Mouse (Mus musculus): ENCODE measurements around the gene Rbpjl. TPM values are rescaled to one million over a fixed set of nuclear protein-coding genes. Genes with fewer than 3 reads are reported as not detected.

The Rbpjl gene
- polyA plus RNA-seq, 1 experiment from 2014 or later, result 0.42 TPM

- Histone ChIP-seq H3K4me1 (ENCODE audit: control insufficient read depth, insufficient read depth, low read length) (peaks cover 14% of the 10 kb centered on the region), H3K27ac (replicated peaks; ENCODE audit: low read depth, low read length) (peak overlapping the region; percentile 70), H3K27me3 (replicated peaks; ENCODE audit: control insufficient read depth, insufficient read depth, low read length) (peaks cover 99% of the 10 kb centered on the region), H3K36me3 (ENCODE audit: control insufficient read depth, insufficient read depth, low read length) (no peaks in the 10 kb centered on the region), H3K9me3 (ENCODE audit: control insufficient read depth, low read length) (no peaks in the 10 kb centered on the region), H3K4me3 (ENCODE audit: low read depth, low read length) (peak overlapping the region; percentile 45), H3K9ac (ENCODE audit: low read depth, low read length) (peak overlapping the region; percentile 55), H3K4me2 (ENCODE audit: low read depth, low read length) (peak overlapping the region; percentile 72)
- ATAC-seq (ENCODE audit: low read depth) (no peak), DNase-seq (ENCODE audit: low spot score) (peak; percentile 55)
- 1% methylated on average over 36 of the region's 49 CpGs for WGBS
Observed at GRCm38 (mm10) chr2:164404082-164404990, 1.4 kb downstream of the Rbpjl start.

GRCm38 (mm10) chr2:164405060-164405459 lies 2.1 kb downstream of the Rbpjl start, which contains the start of gene Matn4:
TSS of gene Matn4 (minus strand) at chr2:164405160.
- DNase-seq (ENCODE audit: low spot score) (no peak), ATAC-seq (ENCODE audit: low read depth) (no peak)
- 11% methylated on average over 9 of the region's 9 CpGs for WGBS
- Histone ChIP-seq H3K9me3 (ENCODE audit: control insufficient read depth, low read length) (no peaks in the 10 kb centered on the region), H3K27me3 (replicated peaks; ENCODE audit: control insufficient read depth, insufficient read depth, low read length) (peaks cover 99% of the 10 kb centered on the region), H3K4me3 (ENCODE audit: low read depth, low read length) (peak within 1 kb of the TSS; percentile 45), H3K4me2 (ENCODE audit: low read depth, low read length) (peak within 1 kb of the TSS; percentile 72), H3K27ac (replicated peaks; ENCODE audit: low read depth, low read length) (peak within 1 kb of the TSS; percentile 70), H3K36me3 (ENCODE audit: control insufficient read depth, insufficient read depth, low read length) (no peaks in the 10 kb centered on the region), H3K9ac (ENCODE audit: low read depth, low read length) (peak within 1 kb of the TSS; percentile 55), H3K4me1 (ENCODE audit: control insufficient read depth, insufficient read depth, low read length) (peaks cover 14% of the 10 kb centered on the region)

- no peak overlapping the region for H3K27ac ChIP-seq (replicated peaks; ENCODE audit: low read depth, low read length)
- peak overlapping the region; percentile 1; the same call in 1 of the 2 replicates for H3K4me2 ChIP-seq (ENCODE audit: low read depth, low read length)
- peaks cover 99% of the 10 kb centered on the region for H3K27me3 ChIP-seq (replicated peaks; ENCODE audit: control insufficient read depth, insufficient read depth, low read length)
- no peaks in the 10 kb centered on the region for H3K36me3 ChIP-seq (ENCODE audit: control insufficient read depth, insufficient read depth, low read length)
- WGBS, result 37% methylated on average over 5 of the region's 5 CpGs
- no peak for ATAC-seq (ENCODE audit: low read depth)
- H3K9ac ChIP-seq (ENCODE audit: low read depth, low read length), result no peak overlapping the region
- H3K4me3 ChIP-seq (ENCODE audit: low read depth, low read length), result no peak overlapping the region
- H3K4me1 ChIP-seq (ENCODE audit: control insufficient read depth, insufficient read depth, low read length), result peaks cover 10% of the 10 kb centered on the region
- no peak for DNase-seq (ENCODE audit: low spot score)
- no peaks in the 10 kb centered on the region for H3K9me3 ChIP-seq (ENCODE audit: control insufficient read depth, low read length)
Observed at GRCm38 (mm10) chr2:164405519-164405918, 2.6 kb downstream of the Rbpjl start.

GRCm38 (mm10) chr2:164407708-164408107 lies 4.8 kb downstream of the Rbpjl start:
- Histone ChIP-seq H3K9ac (ENCODE audit: low read depth, low read length) (no peak overlapping the region; the same call in 1 of the 2 replicates), H3K4me2 (ENCODE audit: low read depth, low read length) (0 out of 2 replicates have a peak overlapping the region, but pooled peaks have one; percentile 5), H3K4me3 (ENCODE audit: low read depth, low read length) (no peak overlapping the region), H3K36me3 (ENCODE audit: control insufficient read depth, insufficient read depth, low read length) (no peaks in the 10 kb centered on the region), H3K27me3 (replicated peaks; ENCODE audit: control insufficient read depth, insufficient read depth, low read length) (peaks cover 80% of the 10 kb centered on the region), H3K27ac (replicated peaks; ENCODE audit: low read depth, low read length) (no peak overlapping the region), H3K4me1 (ENCODE audit: control insufficient read depth, insufficient read depth, low read length) (peaks cover 5% of the 10 kb centered on the region; the same call in 1 of the 2 replicates), H3K9me3 (ENCODE audit: control insufficient read depth, low read length) (no peaks in the 10 kb centered on the region)
- WGBS, result 2% methylated on average over 22 of the region's 22 CpGs
- peak; percentile 72 for DNase-seq (ENCODE audit: low spot score)
- ATAC-seq (ENCODE audit: low read depth), result 0 out of 2 replicates have a peak, but pooled peaks have one; percentile 10

- peaks cover 21% of the 10 kb centered on the region for H3K27me3 ChIP-seq (replicated peaks; ENCODE audit: control insufficient read depth, insufficient read depth, low read length)
- H3K36me3 ChIP-seq (ENCODE audit: control insufficient read depth, insufficient read depth, low read length), result no peaks in the 10 kb centered on the region
- DNase-seq (ENCODE audit: low spot score) (no peak), ATAC-seq (ENCODE audit: low read depth) (no peak)
- H3K9ac ChIP-seq (ENCODE audit: low read depth, low read length), result peak overlapping the region; percentile 47
- 24% methylated on average over 26 of the region's 28 CpGs for WGBS
- H3K4me2 ChIP-seq (ENCODE audit: low read depth, low read length), result peak overlapping the region; percentile 50
- H3K4me3 ChIP-seq (ENCODE audit: low read depth, low read length), result peak overlapping the region; percentile 15; the same call in 1 of the 2 replicates
- H3K9me3 ChIP-seq (ENCODE audit: control insufficient read depth, low read length), result no peaks in the 10 kb centered on the region
- H3K27ac ChIP-seq (replicated peaks; ENCODE audit: low read depth, low read length), result no peak overlapping the region
- peaks cover 3% of the 10 kb centered on the region; the same call in 1 of the 2 replicates for H3K4me1 ChIP-seq (ENCODE audit: control insufficient read depth, insufficient read depth, low read length)
Observed at GRCm38 (mm10) chr2:164414167-164414566, 11.2 kb downstream of the Rbpjl start.

GRCm38 (mm10) chr2:164414581-164414980 lies 11.6 kb downstream of the Rbpjl start:
- peak overlapping the region; percentile 47; the same call in 1 of the 2 replicates for H3K9ac ChIP-seq (ENCODE audit: low read depth, low read length)
- peaks cover 17% of the 10 kb centered on the region for H3K27me3 ChIP-seq (replicated peaks; ENCODE audit: control insufficient read depth, insufficient read depth, low read length)
- no peak overlapping the region for H3K27ac ChIP-seq (replicated peaks; ENCODE audit: low read depth, low read length)
- WGBS, result 66% methylated on average over 10 of the region's 10 CpGs
- H3K4me3 ChIP-seq (ENCODE audit: low read depth, low read length), result peak overlapping the region; percentile 15; the same call in 1 of the 2 replicates
- H3K9me3 ChIP-seq (ENCODE audit: control insufficient read depth, low read length), result no peaks in the 10 kb centered on the region
- ATAC-seq (ENCODE audit: low read depth) (no peak), DNase-seq (ENCODE audit: low spot score) (no peak)
- peaks cover 3% of the 10 kb centered on the region; the same call in 1 of the 2 replicates for H3K4me1 ChIP-seq (ENCODE audit: control insufficient read depth, insufficient read depth, low read length)
- peak overlapping the region; percentile 50 for H3K4me2 ChIP-seq (ENCODE audit: low read depth, low read length)
- H3K36me3 ChIP-seq (ENCODE audit: control insufficient read depth, insufficient read depth, low read length), result no peaks in the 10 kb centered on the region

GRCm38 (mm10) chr2:164417198-164417597 lies 14.3 kb downstream of the Rbpjl start:
- DNase-seq (ENCODE audit: low spot score) (peak; percentile 42), ATAC-seq (ENCODE audit: low read depth) (no peak)
- Histone ChIP-seq H3K27me3 (replicated peaks; ENCODE audit: control insufficient read depth, insufficient read depth, low read length) (peaks cover 5% of the 10 kb centered on the region; the same call in 1 of the 2 replicates), H3K9ac (ENCODE audit: low read depth, low read length) (no peak overlapping the region), H3K27ac (replicated peaks; ENCODE audit: low read depth, low read length) (no peak overlapping the region), H3K4me3 (ENCODE audit: low read depth, low read length) (no peak overlapping the region), H3K4me1 (ENCODE audit: control insufficient read depth, insufficient read depth, low read length) (peaks cover 3% of the 10 kb centered on the region; the same call in 1 of the 2 replicates), H3K4me2 (ENCODE audit: low read depth, low read length) (no peak overlapping the region), H3K36me3 (ENCODE audit: control insufficient read depth, insufficient read depth, low read length) (no peaks in the 10 kb centered on the region), H3K9me3 (ENCODE audit: control insufficient read depth, low read length) (no peaks in the 10 kb centered on the region)
- 1% methylated on average over 2 of the region's 2 CpGs for WGBS

- H3K4me3 ChIP-seq (ENCODE audit: low read depth, low read length), result no peak overlapping the region
- no peak for DNase-seq (ENCODE audit: low spot score)
- peaks cover 5% of the 10 kb centered on the region; the same call in 1 of the 2 replicates for H3K27me3 ChIP-seq (replicated peaks; ENCODE audit: control insufficient read depth, insufficient read depth, low read length)
- H3K4me1 ChIP-seq (ENCODE audit: control insufficient read depth, insufficient read depth, low read length), result peaks cover 3% of the 10 kb centered on the region; the same call in 1 of the 2 replicates
- H3K4me2 ChIP-seq (ENCODE audit: low read depth, low read length), result no peak overlapping the region
- no peak for ATAC-seq (ENCODE audit: low read depth)
- 0 out of 2 replicates have a peak, but pooled peaks cover 4% of the 10 kb centered on the region for H3K36me3 ChIP-seq (ENCODE audit: control insufficient read depth, insufficient read depth, low read length)
- WGBS, result 19% methylated on average over 3 of the region's 3 CpGs
- H3K9me3 ChIP-seq (ENCODE audit: control insufficient read depth, low read length), result no peaks in the 10 kb centered on the region
- H3K9ac ChIP-seq (ENCODE audit: low read depth, low read length), result no peak overlapping the region
- no peak overlapping the region for H3K27ac ChIP-seq (replicated peaks; ENCODE audit: low read depth, low read length)
Observed at GRCm38 (mm10) chr2:164418308-164418875, 15.5 kb downstream of the Rbpjl start.
